Mouse (Mus musculus) naive thymus-derived CD4-positive, alpha-beta T cell, adult 2 months (primary cell): ENCODE measurements at regions not wholly inside any gene's neighbourhood (a gene's known extent, or its start where the extent isn't known, plus 50 kb on each side); places are given as distances from the start of the nearest gene placed in this dataset.
A peak's percentile ranks its signal among the peaks of the same experiment; 100 is the strongest.

Source experiments
- DNase-seq: peaks from one replicate; pipeline ENCODE4 v3.0.0-alpha.2; 2011; ENCODE audit warnings: low read depth

DNA sequence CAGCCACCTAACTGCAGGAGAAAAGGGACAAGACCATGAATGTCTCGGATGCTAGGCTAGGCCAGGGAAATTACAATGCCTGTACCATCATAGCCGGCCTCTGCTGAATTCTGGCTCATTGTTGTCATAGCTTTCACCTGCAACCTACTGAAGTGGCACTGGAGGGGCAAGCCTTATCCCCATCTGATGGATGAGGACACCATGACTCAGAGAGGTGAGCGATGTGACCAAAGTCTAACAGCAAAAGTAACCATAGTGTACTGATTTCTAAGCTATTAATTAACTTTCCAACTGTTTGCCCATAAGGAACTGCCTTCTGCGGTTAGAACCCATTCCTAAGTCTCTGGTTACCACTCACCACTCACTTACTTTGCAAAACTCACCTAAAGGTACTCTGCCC, 536.6 kb upstream of the Klf4 start:
- no peak for DNase-seq

DNA sequence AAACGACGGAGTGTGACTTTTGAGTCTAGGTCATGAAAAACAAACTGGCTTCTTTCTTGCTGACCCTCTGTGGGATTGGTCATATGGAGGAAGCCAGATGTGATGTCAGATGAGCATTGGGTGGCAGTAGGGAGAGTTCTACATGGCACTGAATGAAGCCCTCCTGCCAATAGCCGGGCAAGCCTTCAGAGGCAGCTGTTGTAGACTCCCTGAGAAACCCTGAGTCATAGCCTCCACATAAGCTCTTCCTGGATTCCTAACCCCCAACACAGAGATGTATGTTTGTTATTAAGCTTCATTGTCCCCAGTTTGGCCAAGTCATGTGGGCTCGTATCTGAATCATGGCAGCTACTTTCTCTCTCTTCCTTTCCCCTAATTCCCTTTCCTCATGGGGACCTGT, 532.4 kb upstream of the Klf4 start:
- DNase-seq: no peak

DNA sequence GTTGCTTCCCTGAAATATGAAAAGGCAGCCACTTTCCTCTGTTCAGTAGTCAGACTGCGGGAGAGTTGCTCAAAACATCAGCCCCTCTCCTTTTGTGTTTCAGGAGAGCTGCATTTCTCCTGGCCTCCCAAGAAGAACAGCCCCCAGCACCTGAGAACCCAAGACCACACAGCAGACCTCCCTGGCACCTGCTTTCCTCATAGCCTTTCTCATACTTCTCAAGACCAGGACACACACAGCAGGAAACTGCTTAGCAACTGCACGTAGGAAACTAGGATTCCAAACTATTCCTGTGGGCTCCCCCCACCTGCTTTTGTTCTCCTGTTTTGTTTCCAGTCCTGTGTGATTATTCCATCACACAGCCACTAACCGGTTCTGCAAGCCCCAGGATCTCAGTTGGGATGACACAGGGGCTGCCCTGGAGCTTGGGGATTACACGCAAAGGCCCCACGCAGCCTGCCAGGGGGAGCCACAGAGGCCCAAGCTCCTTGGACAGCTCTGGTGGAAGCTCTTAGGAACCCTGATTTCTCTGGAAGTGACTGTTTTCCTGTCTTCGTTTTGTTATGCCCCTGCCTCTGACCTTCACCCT, 519.6 kb upstream of the Klf4 start:
- DNase-seq: no peak

DNA sequence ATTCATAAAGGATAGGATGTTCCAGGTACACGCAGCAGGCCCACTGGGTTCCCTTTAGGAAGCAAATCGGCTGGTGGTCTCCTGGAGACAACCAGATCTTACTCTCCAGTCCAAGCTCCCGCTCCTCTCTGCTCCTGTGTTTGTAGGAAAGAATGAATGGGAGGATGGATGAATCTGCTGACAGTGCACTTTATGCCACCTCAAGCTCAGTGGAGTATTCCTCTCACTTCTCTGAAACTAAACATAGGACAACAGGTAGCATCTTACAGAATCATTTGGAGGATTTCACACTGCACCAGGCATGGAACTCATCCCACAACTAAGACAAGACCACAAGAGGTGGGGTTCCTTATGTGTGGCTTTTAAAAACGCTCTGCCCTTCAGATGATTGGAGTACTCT, 507.1 kb upstream of the Klf4 start:
- DNase-seq: no peak

DNA sequence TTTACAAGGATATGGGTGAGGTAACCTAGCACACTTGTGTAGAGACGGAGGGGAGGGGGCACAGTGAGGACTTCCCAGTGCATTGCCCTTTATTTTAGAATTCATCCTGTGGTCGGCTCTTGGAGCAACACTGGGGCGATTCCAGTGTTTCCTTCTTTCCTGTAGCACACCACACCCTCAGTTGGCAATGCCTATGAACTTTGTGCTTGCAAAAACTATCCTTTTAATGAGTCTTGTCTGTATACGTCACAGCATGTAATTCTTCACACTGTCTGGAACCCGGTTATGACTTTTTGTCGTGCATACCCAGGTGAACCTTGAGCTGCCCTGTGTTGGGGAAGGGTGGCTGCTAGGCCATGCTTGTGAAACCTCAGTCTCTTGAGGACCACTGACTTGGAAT, 504.1 kb upstream of the Klf4 start:
- DNase-seq: no peak

DNA sequence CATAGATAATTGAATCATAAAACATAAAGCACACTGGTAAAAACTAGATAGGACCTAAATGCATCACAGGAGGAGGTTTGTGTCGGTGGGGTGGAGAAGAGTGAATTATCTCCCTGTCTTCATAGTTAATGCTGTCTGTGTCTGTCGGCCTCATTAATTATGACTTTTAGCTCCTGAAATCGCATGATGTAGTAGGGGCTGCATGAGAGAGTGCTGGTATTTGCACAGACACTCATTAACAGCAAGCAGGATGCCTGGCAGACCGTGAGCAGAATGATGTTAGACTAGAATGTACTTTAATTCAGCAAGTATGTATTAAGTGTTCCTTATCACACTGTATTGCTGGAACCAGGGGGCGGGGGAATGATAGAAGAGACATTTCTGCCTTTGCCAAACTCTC, 503.3 kb upstream of the Klf4 start:
- no peak for DNase-seq

DNA sequence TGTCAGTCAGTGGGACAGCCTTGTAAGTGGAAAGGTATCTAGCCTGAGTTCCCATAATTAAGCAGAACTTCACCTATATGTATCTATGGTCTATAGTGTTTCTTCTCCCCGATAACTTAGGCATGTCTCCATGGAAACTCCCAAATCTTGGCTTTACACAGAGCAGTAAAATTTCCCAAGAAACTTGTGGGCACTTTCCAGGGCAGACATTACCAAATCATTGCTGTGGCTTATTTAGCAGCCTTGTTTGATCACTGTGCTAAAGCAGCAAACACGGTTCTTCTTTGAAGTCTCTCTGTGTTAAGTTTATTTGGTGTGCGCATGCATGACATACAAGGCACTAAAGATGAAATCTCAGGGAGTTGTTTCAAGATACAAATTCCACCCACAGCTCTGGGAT, 496.2 kb upstream of the Klf4 start:
- no peak for DNase-seq

DNA sequence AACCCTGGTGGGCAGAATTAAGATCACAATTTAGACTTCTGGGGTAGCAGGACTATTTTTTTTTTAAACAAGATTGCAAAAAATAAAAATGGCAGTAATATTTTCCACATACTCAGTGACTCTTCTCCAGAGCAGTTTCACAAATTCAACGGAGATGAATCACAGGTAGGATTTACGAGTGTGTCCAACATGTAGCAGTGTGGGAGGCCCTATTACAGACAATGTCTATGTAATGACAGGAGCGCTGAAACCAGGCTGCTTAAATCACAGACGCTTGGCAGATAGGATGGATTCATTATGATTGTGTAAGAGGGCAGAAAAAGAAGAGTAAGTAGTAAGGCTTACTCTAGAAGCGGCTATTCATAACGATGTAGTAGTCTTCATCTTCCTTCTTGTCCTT, 495.0 kb upstream of the Klf4 start:
- DNase-seq: no peak

DNA sequence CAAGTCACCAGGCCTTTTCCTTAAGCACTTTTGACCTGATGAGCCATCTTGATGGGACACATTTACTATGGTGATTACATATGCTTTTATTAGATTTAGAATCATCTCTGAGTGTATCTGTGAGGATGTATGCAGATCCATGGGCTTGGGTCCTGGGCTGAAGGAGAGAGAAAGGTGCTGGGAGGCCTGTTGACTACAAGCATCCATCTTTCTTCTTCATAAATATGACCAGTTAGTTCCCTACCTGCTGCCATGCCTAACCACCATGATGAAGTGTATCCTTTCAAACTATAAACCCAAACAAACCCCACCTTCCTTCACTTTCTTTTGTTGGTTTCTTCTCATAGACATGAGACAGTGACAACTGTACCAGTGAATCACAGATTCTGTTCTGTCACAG, 492.2 kb upstream of the Klf4 start:
- DNase-seq: no peak

DNA sequence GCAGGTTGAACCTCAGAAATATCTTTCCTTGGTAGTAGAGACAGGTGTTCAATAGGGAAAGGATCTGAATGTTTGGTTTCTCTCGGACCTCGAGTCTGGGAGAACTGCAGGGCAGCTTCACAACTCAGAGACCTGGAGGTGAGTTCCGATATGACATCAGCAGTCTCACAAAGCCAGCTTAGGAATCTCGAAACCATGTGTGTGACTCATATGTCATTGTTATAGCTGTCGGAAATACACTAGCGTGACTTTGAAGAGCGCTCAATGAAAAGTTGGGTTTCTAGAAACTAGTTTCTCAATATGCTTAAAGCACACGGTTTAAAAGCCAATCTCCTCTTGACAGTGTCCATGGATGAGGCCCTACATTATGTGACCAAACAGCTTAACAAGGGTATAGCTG, 485.9 kb upstream of the Klf4 start:
- no peak for DNase-seq

DNA sequence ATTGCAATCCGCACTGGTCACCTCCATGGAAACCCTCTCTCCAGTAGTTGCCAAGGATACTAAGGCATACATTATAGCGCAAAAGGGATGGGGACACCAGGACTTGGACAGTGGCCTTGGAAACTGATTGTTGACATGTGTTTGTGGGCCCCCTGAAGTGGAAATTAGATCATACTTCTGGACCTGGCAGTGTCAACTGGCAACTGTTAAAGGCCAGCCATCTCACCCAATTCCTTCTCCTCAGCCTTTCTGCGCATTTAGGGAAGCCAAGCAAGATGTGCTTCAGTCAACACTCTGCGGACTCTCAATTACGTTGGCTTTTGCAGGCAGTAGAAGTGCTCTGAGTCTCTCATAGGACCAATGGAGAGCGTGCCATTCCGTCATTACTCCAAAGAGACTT, 483.2 kb upstream of the Klf4 start:
- DNase-seq: no peak

DNA sequence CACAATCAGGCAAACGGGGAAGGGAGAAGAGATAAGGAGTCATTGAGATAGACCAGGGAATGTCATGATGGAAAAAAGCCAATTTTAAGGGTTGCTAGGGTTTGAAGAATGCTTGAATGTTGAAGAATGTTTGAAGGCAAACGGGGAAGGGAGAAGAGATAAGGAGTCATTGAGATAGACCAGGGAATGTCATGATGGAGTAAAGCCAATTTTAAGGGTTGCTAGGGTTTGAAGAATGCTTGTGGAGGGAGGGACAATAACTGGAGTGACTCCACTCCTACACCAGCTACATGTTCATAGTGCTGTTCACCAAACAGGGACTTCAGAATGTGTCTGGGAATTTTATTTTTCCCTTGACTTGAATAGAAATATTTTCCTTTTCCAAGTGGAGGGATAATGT, 476.0 kb upstream of the Klf4 start:
- no peak for DNase-seq

DNA sequence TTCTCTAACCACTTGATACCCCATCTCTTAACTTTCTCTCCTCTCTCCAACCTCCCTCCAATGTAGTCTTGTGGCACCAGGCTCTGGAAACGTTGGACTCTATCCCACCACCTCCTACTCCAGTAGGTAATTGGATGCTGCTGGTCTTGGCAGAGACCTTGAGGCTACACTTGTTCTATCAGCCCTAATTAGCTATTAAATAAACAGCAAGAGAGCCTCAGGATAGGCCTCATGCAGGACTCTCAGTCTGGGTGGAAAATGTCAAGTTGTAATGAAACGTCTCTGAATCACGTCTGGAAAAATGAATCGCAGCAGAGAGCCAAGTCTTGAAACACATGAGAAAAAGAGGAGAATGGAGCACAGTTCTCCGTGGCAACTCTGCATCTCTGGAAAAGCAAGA, 472.0 kb upstream of the Klf4 start:
- DNase-seq: no peak

DNA sequence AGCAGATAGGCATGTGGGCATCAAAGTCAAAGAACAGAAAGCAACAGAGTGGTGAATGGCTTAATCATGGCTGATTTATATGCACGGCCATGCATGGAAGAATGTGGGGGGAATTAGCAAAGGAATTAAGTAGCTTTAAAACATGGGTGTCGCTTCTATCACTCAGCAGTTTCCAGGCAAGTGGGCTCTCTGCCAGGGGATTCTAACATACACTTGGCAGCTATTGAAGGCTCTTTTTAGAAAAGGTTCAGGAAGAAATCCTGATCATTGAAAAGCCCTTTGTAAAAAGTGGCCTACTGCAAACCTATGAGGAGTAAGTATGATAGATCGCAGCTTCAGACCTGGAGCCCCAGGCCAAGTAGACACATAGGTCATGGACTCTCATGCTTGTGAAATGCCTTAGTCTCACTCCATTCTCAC, 469.1 kb upstream of the Klf4 start:
- no peak for DNase-seq

DNA sequence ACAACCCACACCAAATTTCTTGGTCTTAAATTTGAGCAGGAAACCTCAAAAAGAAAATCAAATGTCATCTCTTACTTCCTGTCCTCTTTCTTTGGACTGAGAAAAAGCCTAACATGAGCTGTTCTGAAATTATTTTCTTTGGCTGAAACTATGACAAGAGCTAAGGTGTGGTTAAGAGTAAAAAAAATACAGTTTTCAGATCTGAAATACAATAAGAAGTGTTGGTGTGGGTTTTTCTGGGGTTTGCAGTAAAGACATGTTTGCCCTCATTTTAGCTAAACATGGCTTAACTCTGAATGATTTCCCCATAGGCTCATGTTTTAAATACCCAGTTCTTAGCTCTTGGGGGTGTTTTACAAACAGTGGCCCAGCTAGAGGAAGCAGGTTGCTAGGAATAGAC, 451.8 kb upstream of the Klf4 start:
- DNase-seq: peak; percentile 2

DNA sequence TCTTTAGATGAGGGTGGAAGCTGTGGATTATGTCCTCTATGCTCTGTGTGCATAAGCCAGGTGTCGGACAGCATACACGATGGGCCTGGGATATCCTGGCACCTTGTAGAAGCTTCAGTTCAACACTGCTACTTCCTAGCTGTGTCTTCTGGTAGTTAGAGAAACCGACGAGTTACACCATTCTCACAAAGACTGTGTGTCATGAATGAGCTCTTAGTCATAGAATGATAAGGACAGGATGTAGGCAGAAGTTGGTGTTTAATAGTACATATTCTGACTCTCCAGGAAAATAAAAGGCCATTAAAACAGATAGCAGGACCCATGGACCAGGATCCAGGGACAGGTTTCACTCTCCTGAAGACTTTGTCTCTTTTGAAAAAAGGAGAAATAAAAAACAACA, 446.3 kb upstream of the Klf4 start:
- no peak for DNase-seq

DNA sequence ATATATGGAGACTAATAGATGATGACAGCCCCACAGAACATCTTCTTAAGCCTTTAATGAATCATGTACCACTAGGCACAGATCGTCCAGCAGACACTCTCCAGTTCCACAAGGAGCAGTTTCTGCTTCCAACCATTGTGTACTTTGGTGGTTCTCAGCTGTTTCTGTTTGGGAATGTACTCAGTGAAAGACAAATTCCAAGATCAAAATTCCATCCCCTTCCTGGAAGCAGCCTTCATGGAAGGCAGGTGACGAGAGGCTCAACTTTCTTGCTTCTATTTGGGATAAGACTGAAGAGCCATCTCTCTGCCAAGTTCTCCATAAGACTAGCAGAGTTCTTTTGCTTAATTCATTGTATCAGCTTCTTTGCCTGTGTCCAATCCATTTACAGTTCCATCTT, 444.0 kb upstream of the Klf4 start:
- DNase-seq: no peak

DNA sequence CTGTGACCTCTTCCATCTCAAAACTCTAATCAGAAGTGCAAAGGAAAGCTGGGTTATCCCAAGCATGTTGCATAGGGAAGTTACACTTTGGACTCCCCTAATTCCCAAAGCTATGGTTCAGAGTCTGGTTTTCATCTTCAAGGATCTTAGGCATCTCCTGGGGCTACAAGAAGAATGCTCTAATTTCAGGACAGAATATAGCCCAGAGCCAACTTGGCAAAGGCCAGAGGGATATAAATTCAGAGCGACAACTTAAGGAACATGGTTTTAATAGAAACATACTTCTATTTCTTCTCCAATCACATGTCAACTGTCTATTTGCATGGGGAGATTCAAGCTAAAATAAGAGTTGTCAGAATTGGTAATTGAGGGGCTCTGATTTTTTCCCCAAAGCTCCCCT, 441.4 kb upstream of the Klf4 start:
- DNase-seq: no peak

DNA sequence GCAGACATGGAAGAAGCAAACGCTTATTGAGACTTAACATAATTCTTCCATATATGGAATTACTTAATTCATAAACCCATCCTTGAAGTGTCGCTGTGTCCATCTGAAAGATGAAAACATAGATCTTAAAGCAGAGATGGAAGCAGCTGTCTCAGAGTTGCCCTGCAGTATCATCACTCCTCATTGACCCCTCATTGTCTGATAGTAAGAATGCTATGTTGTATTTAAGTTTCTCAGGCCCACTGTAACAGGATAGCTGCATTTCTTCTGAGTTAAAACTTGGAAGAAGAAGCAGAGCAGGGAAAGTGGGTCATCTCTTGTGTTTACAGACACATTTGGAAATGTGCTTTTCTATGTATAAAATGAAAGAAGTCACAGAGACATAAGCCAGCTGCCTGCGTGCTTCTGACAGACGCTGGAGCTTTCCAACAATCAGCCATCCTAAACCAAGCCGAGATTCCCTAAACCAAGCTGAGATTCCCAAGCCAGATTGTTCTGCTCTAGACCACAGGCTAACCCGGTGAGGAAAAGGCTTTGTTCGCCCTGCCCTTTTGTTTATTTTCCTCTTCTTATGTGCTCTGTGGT, 440.1 kb upstream of the Klf4 start:
- DNase-seq: no peak

DNA sequence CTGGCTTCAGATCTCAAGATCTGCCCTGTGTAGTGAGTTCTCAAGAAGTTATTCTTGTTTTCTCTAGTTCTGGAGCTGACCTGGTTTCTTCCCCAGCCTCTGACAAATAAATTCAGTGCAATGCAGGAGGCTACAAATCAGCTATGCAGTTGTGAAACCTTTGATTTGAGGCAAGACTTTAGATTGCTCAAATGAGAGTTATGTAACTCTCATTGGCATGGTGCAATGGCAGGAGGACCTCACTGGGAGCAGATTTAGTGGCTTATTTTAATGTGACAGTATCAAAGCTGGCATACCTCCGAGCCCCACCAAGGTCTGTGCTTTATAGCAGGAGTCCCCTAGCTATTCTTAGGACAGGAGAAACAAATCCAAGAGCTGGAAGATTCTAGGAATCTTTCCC, 427.8 kb upstream of the Klf4 start:
- no peak for DNase-seq

DNA sequence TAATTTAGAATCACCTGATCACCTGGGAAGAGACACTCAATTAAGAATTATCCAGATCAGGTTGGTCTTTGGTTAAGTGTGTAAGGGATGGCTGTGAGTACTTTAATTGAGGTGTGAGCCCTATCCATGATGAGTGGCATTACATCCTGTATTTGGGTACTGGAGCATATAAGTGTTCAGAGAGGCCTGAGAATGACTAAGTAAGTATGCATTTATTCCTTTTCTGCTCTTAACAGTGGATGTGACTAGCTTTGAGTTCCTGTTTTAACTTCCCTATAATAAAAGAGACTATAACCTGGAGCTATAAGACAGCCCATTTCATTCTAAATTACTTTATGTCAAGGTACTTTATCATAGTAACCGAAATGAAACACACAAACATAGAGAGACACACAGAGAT, 421.4 kb upstream of the Klf4 start:
- no peak for DNase-seq

DNA sequence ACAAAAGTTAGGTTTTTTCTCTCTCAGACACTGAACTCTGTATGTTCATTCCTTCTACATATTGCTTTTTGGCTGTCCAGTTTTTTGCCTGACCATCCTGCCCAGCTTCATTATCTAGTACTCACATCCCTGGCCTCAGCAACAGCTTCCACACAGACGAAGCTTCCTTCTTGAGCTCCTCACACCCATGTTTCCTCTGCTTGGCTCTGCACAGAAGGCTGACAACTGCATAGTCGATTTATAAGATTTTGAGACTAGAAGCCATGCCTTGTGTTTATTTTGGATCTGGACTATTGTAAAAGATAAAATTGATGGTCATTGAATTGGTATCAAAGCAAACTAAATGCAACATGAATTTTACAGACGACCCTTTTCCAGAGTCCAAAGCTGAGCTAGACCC, 420.0 kb upstream of the Klf4 start:
- DNase-seq: no peak

DNA sequence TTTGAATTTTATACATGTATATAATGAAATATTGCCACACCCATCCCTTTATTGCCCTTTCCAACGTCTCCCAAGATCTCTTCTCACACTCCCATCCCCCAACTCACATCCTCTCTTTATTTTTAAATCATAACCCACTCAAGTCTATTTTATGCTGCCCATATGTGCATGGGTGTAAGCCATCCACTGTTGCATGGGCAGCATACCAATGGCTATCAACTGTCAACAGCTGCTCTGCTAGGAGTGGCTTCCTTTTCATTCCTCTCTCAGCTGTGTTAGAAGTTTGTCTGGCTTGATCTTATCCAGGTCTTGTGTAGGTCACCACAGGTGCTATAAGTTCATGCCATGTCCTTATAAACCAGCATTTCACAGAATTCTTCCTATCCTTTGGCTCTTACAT, 409.2 kb upstream of the Klf4 start:
- no peak for DNase-seq

DNA sequence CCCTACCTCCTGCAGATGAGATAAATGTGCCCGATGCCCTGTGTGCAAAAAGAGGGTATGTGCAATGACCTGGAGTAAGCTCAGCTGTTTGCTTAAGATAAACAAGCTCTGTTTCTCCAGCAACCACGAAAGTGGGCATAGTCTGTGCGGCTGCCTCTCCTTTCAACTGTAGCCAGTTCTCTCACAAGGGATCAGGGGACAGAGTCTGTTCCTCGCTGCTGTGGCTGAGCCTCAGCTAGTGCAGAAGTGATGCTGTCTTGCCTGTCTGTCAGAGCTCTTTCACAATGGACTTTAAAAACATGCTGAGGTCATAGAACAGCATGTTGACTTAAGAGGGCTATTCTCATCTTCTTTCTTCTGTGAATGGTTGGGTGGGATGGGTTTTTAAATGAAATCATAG, 406.1 kb upstream of the Klf4 start:
- DNase-seq: no peak

DNA sequence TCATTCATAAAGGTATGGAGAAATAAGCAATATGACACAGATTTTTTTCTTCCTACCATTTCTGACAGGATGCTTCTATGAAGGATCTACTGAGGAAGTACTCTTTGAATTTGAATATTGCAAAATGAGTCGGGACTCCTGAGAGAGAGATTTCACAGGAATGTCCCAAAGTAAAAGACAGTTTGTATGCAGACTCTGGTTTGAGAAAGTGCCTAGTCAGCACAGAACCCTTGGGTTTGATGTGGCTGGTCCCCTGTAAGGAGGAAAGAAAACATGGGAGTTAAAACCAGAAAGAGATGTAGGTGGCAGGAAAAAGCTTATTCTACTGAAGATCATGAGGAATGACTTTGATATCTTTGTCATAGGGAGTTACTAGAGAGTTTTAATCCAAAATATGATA, 405.6 kb upstream of the Klf4 start:
- DNase-seq: no peak
